Mouse (Mus musculus): ENCODE measurements around the gene Tpst2. TPM values are rescaled to one million over a fixed set of nuclear protein-coding genes. Genes with fewer than 3 reads are reported as not detected.

Tpst2 gene
- polyA plus RNA-seq, 1 experiment from 2014 or later: 57.7 TPM

DNA sequence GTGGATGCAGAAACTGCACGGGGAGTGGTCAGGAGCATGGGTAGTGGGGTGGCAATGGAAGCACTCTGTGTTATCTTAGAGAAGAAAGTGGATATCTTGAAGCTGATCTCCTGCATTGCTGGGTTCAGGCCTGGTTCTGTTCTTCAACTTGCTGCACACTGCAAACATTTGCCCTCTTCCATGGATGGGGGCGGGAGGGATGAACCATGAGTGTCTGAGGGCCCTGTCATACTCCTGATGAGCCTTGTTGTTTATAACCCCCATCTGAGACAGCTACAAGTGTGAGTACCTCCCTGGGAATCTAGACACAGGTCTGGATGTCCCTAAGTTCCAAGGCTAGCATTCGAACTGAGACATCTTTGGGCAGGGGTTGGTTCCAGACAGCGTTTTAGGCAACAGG, 44.9 kb downstream of the Tpst2 start:
- H3K4me3 ChIP-seq (ENCODE audit: low read depth, low read length): no peak overlapping the region
- DNase-seq (no peak), ATAC-seq (ENCODE audit: insufficient read depth) (no peak)
- H3K4me2 ChIP-seq: no peak overlapping the region
- no peak for TF ChIP-seq CTCF (IDR thresholded peaks at IDR 0.05; ENCODE audit: low read depth)
- peaks cover 4% of the 10 kb centered on the region; the same call in 1 of the 2 replicates for H3K4me1 ChIP-seq (ENCODE audit: insufficient read depth)
- H3K36me3 ChIP-seq (ENCODE audit: insufficient read depth): 0 out of 2 replicates have a peak, but pooled peaks cover 4% of the 10 kb centered on the region
- no peaks in the 10 kb centered on the region for H3K27me3 ChIP-seq (ENCODE audit: insufficient read depth, low read length)
- H3K9me3 ChIP-seq (ENCODE audit: low read depth, low read length): no peaks in the 10 kb centered on the region
- H3K27ac ChIP-seq (ENCODE audit: low read depth): no peak overlapping the region
- H3K9ac ChIP-seq: no peak overlapping the region
- WGBS: 69% methylated on average over 4 of the region's 4 CpGs

DNA sequence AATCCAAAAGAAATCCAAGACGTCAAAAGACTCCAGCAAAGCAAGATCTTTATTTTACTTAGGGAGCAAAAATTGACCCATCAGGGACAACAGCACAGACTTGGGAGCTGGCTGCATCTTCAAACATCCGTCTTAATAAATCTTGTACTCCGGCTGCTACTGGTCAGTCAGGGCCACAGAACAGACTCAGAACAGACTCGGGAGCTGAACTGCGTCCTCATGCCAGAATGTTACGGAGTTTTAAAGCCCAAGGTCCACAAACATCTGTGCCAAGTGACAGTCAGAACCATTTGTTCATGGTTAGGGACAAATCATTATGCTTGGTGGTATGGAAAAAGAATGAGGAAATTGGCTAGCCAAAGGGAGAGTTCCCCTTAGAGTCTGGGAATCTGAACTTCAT, 46.8 kb downstream of the Tpst2 start:
- Histone ChIP-seq H3K9ac (no peak overlapping the region), H3K9me3 (ENCODE audit: low read depth, low read length) (no peaks in the 10 kb centered on the region), H3K27me3 (ENCODE audit: insufficient read depth, low read length) (no peaks in the 10 kb centered on the region), H3K36me3 (ENCODE audit: insufficient read depth) (peaks cover 8% of the 10 kb centered on the region; the same call in 1 of the 2 replicates), H3K4me1 (ENCODE audit: insufficient read depth) (peaks cover 7% of the 10 kb centered on the region; the same call in 1 of the 2 replicates), H3K4me3 (ENCODE audit: low read depth, low read length) (no peak overlapping the region), H3K27ac (ENCODE audit: low read depth) (no peak overlapping the region), H3K4me2 (no peak overlapping the region)
- no peak for TF ChIP-seq CTCF (IDR thresholded peaks at IDR 0.05; ENCODE audit: low read depth)
- WGBS: 80% methylated on average over 6 of the region's 6 CpGs
- ATAC-seq (ENCODE audit: insufficient read depth): no peak
- DNase-seq: no peak

DNA sequence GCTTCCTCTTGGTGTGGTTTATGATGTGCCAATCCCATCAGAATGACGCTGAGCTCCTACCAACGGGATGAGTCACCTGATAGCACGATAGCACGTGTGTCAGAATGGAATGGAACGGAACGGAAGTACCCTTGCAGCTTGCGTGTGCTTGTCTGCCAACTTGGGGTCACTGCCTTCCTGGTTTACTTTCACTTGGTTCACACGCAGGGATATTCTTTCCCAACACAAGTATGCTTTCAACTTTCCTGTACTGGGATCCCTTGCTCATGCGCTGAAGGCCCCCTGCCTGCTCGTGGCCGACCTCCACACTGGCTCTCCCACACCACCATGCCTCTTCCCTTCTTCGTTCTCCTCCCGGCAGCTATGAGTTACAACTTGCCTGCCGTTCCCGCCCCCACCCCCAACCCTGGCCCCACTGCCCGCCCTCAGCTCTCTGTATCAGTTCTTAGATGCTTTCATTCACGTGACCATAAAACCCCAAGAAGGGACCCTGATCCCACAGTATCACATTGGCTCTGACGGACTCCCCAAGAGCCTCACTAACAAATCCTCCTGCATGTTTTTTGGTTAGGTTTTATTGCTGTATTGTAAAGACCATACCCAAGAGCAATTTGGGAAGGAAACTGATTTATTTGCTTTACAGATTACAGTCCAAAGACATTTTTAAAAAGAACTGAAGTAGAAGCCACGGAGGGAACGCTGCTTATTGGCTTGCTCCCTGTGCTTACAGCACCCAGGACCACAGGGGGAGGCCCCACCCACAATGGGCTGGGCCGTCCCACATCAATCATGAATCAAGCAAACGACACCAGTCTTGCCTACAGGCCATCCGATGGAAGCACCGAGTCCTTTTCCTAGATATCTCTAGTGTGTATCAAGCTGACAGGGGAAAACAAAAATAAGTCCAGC, 48.4 kb downstream of the Tpst2 start:
- Histone ChIP-seq H3K4me3 (ENCODE audit: low read depth, low read length) (peak overlapping the region; percentile 98), H3K36me3 (ENCODE audit: insufficient read depth) (peaks cover 22% of the 10 kb centered on the region), H3K27ac (ENCODE audit: low read depth) (peak overlapping the region; percentile 26; the same call in 1 of the 2 replicates), H3K4me1 (ENCODE audit: insufficient read depth) (peaks cover 7% of the 10 kb centered on the region; the same call in 1 of the 2 replicates), H3K9ac (peak overlapping the region; percentile 30), H3K9me3 (ENCODE audit: low read depth, low read length) (no peaks in the 10 kb centered on the region), H3K4me2 (peak overlapping the region; percentile 82), H3K27me3 (ENCODE audit: insufficient read depth, low read length) (no peaks in the 10 kb centered on the region)
- peak; percentile 74 for ATAC-seq (ENCODE audit: insufficient read depth)
- WGBS: 24% methylated on average over 24 of the region's 24 CpGs
- TF ChIP-seq CTCF (IDR thresholded peaks at IDR 0.05; ENCODE audit: low read depth): no peak
- peak; percentile 68 for DNase-seq

GRCm38 (mm10) chr5:112325546-112326445, 49.3 kb downstream of the Tpst2 start, which contains the start of gene Tfip11:
Gene Tfip11 (plus strand): TSS chr5:112326358.
- peak; percentile 90 for ATAC-seq (ENCODE audit: insufficient read depth)
- Histone ChIP-seq H3K4me2 (peak within 1 kb of the TSS; percentile 82), H3K4me3 (ENCODE audit: low read depth, low read length) (peak within 1 kb of the TSS; percentile 98), H3K27ac (ENCODE audit: low read depth) (peak within 1 kb of the TSS; percentile 73; the same call in 1 of the 2 replicates), H3K36me3 (ENCODE audit: insufficient read depth) (peaks cover 31% of the 10 kb centered on the region), H3K27me3 (ENCODE audit: insufficient read depth, low read length) (no peaks in the 10 kb centered on the region), H3K9me3 (ENCODE audit: low read depth, low read length) (no peaks in the 10 kb centered on the region), H3K9ac (peak within 1 kb of the TSS; percentile 71), H3K4me1 (ENCODE audit: insufficient read depth) (peaks cover 7% of the 10 kb centered on the region; the same call in 1 of the 2 replicates)
- 7% methylated on average over 48 of the region's 48 CpGs for WGBS
- DNase-seq: peak; percentile 99
- TF ChIP-seq CTCF (IDR thresholded peaks at IDR 0.05; ENCODE audit: low read depth): 0 out of 2 replicates have a peak, but pooled peaks have one; percentile 7

DNA sequence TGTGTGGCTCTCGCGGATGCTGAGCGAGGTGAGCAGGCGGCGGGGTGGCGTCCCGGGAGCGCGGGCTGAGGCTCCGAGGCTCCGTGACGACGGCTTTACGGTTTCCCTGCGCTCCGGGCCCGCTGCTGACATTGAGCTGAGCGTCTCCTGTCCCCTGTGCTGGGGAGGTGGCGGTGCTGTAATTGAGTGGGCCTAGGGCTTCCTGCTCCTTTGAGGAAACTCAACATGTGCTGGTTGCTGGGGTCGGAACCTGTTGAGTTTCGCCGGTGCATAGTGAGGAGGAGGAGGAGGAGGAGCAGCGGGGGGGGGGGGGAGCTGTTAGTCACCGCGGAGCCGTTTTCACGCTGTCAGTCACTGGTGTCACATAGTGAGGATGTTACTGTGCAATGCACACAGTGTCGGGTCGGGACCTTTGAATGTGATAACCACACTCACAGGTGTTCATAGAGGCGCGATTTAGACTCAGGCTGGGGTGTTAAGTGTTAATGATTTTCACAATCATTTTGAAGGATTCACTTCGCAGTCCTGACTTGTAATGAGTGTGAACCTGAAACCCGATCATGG, 50.0 kb downstream of the Tpst2 start:
- H3K9me3 ChIP-seq (ENCODE audit: low read depth, low read length): no peaks in the 10 kb centered on the region
- H3K4me3 ChIP-seq (ENCODE audit: low read depth, low read length): peak overlapping the region; percentile 98
- DNase-seq (no peak), ATAC-seq (ENCODE audit: insufficient read depth) (peak; percentile 65)
- peak overlapping the region; percentile 71 for H3K9ac ChIP-seq
- 1% methylated on average over 33 of the region's 33 CpGs for WGBS
- H3K4me2 ChIP-seq: peak overlapping the region; percentile 82
- H3K27me3 ChIP-seq (ENCODE audit: insufficient read depth, low read length): no peaks in the 10 kb centered on the region
- TF ChIP-seq CTCF (IDR thresholded peaks at IDR 0.05; ENCODE audit: low read depth): no peak
- H3K36me3 ChIP-seq (ENCODE audit: insufficient read depth): peaks cover 38% of the 10 kb centered on the region
- peaks cover 7% of the 10 kb centered on the region; the same call in 1 of the 2 replicates for H3K4me1 ChIP-seq (ENCODE audit: insufficient read depth)
- H3K27ac ChIP-seq (ENCODE audit: low read depth): no peak overlapping the region

DNA sequence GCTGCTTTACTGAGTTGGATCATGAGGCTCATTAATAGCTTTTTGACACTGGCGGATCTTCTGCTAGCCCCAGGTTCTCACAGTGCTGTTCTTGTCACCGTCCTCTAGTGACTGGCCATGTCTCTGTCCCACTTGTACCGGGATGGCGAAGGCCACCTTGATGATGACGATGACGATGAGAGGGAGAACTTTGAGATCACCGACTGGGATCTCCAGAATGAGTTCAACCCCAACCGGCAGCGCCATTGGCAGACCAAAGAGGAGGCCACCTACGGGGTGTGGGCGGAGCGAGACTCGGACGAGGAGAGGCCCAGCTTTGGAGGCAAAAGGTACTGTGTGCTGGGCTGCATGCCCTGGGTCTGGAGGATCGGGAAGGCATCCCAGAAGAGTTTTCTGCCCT, 51.4 kb downstream of the Tpst2 start:
- Histone ChIP-seq H3K27me3 (ENCODE audit: insufficient read depth, low read length) (no peaks in the 10 kb centered on the region), H3K4me3 (ENCODE audit: low read depth, low read length) (no peak overlapping the region), H3K9me3 (ENCODE audit: low read depth, low read length) (no peaks in the 10 kb centered on the region), H3K9ac (no peak overlapping the region), H3K27ac (ENCODE audit: low read depth) (no peak overlapping the region), H3K4me2 (no peak overlapping the region), H3K36me3 (ENCODE audit: insufficient read depth) (peaks cover 52% of the 10 kb centered on the region), H3K4me1 (ENCODE audit: insufficient read depth) (peaks cover 7% of the 10 kb centered on the region; the same call in 1 of the 2 replicates)
- WGBS: 93% methylated on average over 15 of the region's 15 CpGs
- no peak for ATAC-seq (ENCODE audit: insufficient read depth)
- DNase-seq: no peak
- TF ChIP-seq CTCF (IDR thresholded peaks at IDR 0.05; ENCODE audit: low read depth): no peak

Measured in lung, embryonic 14.5 days (tissue).